ENCODE assay signal across 27 mouse cellular contexts in genomic region chr4:95233034-95233433, GRCm38 (mm10).
A peak's percentile ranks its signal among the peaks of the same experiment; 100 is the strongest.
DNase-seq lines count a peak whose midpoint lies in the region; ATAC-seq and TF ChIP-seq lines count a peak whose summit lies in the region.
"Had no signal": no experiment of that assay in that cellular context is flagged by ENCODE, and none has a peak within 500 bp of the region (broad histone marks: within the 10 kb centered on the region; RNA-seq: fewer than 3 reads in every experiment).

No protein-coding gene starts in this region.

- H3K9me3 ChIP-seq in lung, postnatal 0 days (ENCODE audit: low read length), result no peaks in the 10 kb centered on the region
- no peaks in the 10 kb centered on the region for H3K9me3 ChIP-seq in stomach, postnatal 0 days (ENCODE audit: control insufficient read depth, low read length)
- H3K9me3 ChIP-seq: G1E; heart, embryonic 13.5 days; hindbrain, embryonic 10.5 days; hindbrain, embryonic 15.5 days; liver, embryonic 15.5 days had no signal

- H3K4me1 ChIP-seq in kidney, adult 2 months (ENCODE audit: control insufficient read depth, insufficient read depth, low read length), result no peaks in the 10 kb centered on the region
- no peaks in the 10 kb centered on the region for H3K4me1 ChIP-seq in lung, postnatal 0 days (ENCODE audit: insufficient read depth, low read depth, low read length)
- H3K4me1 ChIP-seq in lung, adult 2 months (ENCODE audit: control insufficient read depth, insufficient read depth, low read length), result no peaks in the 10 kb centered on the region; the same call in 1 of the 2 replicates
- no peaks in the 10 kb centered on the region for H3K4me1 ChIP-seq in stomach, postnatal 0 days (replicated peaks; ENCODE audit: control insufficient read depth, insufficient read depth)
- H3K4me1 ChIP-seq: heart, embryonic 13.5 days; hindbrain, embryonic 10.5 days; hindbrain, embryonic 15.5 days; liver, embryonic 15.5 days had no signal

- no peak for TF ChIP-seq POLR2A in kidney, adult 2 months (IDR thresholded peaks at IDR 0.05; ENCODE audit: low read depth, low read length)
- no peak for TF ChIP-seq POLR2A in lung, adult 2 months (IDR thresholded peaks at IDR 0.05; ENCODE audit: borderline replicate concordance, extremely low read depth, low read depth, low read length)

- H3K36me3 ChIP-seq in kidney, adult 2 months (ENCODE audit: control insufficient read depth, insufficient read depth, low read length), result no peaks in the 10 kb centered on the region
- no peaks in the 10 kb centered on the region for H3K36me3 ChIP-seq in lung, postnatal 0 days (ENCODE audit: insufficient read depth, low read length)
- H3K36me3 ChIP-seq in stomach, postnatal 0 days (ENCODE audit: control insufficient read depth, insufficient read depth, low read length), result no peaks in the 10 kb centered on the region
- H3K36me3 ChIP-seq: G1E; heart, embryonic 13.5 days; hindbrain, embryonic 10.5 days; hindbrain, embryonic 15.5 days; liver, embryonic 15.5 days had no signal

- no peak overlapping the region for H3K9ac ChIP-seq in lung, postnatal 0 days (replicated peaks; ENCODE audit: low read depth)
- H3K9ac ChIP-seq in stomach, postnatal 0 days (ENCODE audit: low read length), result no peak overlapping the region
- H3K9ac ChIP-seq: heart, embryonic 13.5 days; hindbrain, embryonic 15.5 days; liver, embryonic 15.5 days had no signal

- peak; percentile 29 for DNase-seq in gastrocnemius, adult 18-20 months (ENCODE audit: low spot score)
- DNase-seq in gastrocnemius, postnatal 10 days, result no peak
- DNase-seq in kidney, adult 2 months, result peak; percentile 21
- DNase-seq in kidney, adult 18-20 months, result no peak
- no peak for DNase-seq in lung, postnatal 0 days (ENCODE audit: low spot score)
- no peak for DNase-seq in lung, adult 2 months
- DNase-seq in stomach, postnatal 0 days (ENCODE audit: low spot score), result no peak
- DNase-seq: adrenal gland, postnatal 36 days; cerebellum, adult 2 months; cerebellum, postnatal 14 days; heart, postnatal 10 days; kidney, postnatal 4 days; layer of hippocampus, postnatal 36 days; left cerebral cortex, postnatal 4 days; liver; right cerebral cortex, postnatal 4 days; thymus, postnatal 4 days had no signal

- TF ChIP-seq CTCF in kidney, adult 2 months (conservative IDR thresholded peaks at IDR 0.05; ENCODE audit: insufficient read depth, insufficient read length, low read depth, low read length), result no peak
- TF ChIP-seq CTCF in lung, postnatal 0 days (IDR thresholded peaks at IDR 0.05), result no peak
- TF ChIP-seq CTCF in lung, adult 2 months (IDR thresholded peaks at IDR 0.05; ENCODE audit: insufficient read depth, low read length), result no peak
- no peak for TF ChIP-seq CTCF in stomach, postnatal 0 days (IDR thresholded peaks at IDR 0.05; ENCODE audit: low read depth)

- H3K27me3 ChIP-seq in kidney, adult 2 months (replicated peaks; ENCODE audit: control insufficient read depth, insufficient read depth, low read length), result no peaks in the 10 kb centered on the region
- H3K27me3 ChIP-seq in lung, postnatal 0 days (replicated peaks; ENCODE audit: insufficient read depth, low read length), result no peaks in the 10 kb centered on the region
- H3K27me3 ChIP-seq in stomach, postnatal 0 days (ENCODE audit: control insufficient read depth, insufficient read depth, low read length), result no peaks in the 10 kb centered on the region
- H3K27me3 ChIP-seq: heart, embryonic 13.5 days; hindbrain, embryonic 15.5 days; liver, embryonic 15.5 days had no signal

- ATAC-seq in lung, postnatal 0 days, result peak; percentile 68
- ATAC-seq in stomach, postnatal 0 days (ENCODE audit: low FRiP score, low TSS enrichment), result peak; percentile 86
- ATAC-seq: forebrain, embryonic 16.5 days; inflammation-experienced regulatory T-cells, adult 6 months; midbrain, embryonic 16.5 days had no signal

- H3K4me2 ChIP-seq in lung, postnatal 0 days (replicated peaks; ENCODE audit: low read depth, low read length), result no peak overlapping the region
- H3K4me2 ChIP-seq in stomach, postnatal 0 days (replicated peaks; ENCODE audit: low read depth), result no peak overlapping the region
- H3K4me2 ChIP-seq: heart, embryonic 13.5 days; hindbrain, embryonic 15.5 days; liver, embryonic 15.5 days; midbrain, embryonic 11.5 days had no signal

- H3K27ac ChIP-seq in kidney, adult 2 months (ENCODE audit: insufficient read depth, low read depth, low read length), result no peak overlapping the region
- no peak overlapping the region for H3K27ac ChIP-seq in lung, postnatal 0 days (ENCODE audit: low read length)
- H3K27ac ChIP-seq in stomach, postnatal 0 days (replicated peaks), result no peak overlapping the region
- H3K27ac ChIP-seq: heart, embryonic 13.5 days; hindbrain, embryonic 10.5 days; hindbrain, embryonic 15.5 days; liver, embryonic 15.5 days had no signal

- TF ChIP-seq EP300 in lung, postnatal 0 days (IDR thresholded peaks at IDR 0.05), result no peak
- TF ChIP-seq EP300 in stomach, postnatal 0 days (optimal IDR thresholded peaks at IDR 0.05), result no peak

- H3K4me3 ChIP-seq in kidney, adult 2 months (ENCODE audit: insufficient read depth, low read depth, low read length), result no peak overlapping the region
- H3K4me3 ChIP-seq in lung, postnatal 0 days (ENCODE audit: low read depth, low read length), result no peak overlapping the region
- no peak overlapping the region for H3K4me3 ChIP-seq in lung, adult 2 months (replicated peaks; ENCODE audit: extremely low read depth, low read depth, low read length)
- H3K4me3 ChIP-seq in stomach, postnatal 0 days (ENCODE audit: low read depth, low read length), result no peak overlapping the region
- H3K4me3 ChIP-seq: erythroblast, embryonic 14.5 days; heart, embryonic 13.5 days; hindbrain, embryonic 10.5 days; hindbrain, embryonic 15.5 days; liver, embryonic 15.5 days had no signal

Comparison
In these comparisons a context has a peak if more than half of its experiments do, and no peak if none do; other contexts are left out.
1. DNase-seq: peak in gastrocnemius, adult 18-20 months (single experiment) and kidney, adult 2 months (single experiment); none in gastrocnemius, postnatal 10 days (single experiment), kidney, adult 18-20 months (single experiment), lung, postnatal 0 days (single experiment), lung, adult 2 months (single experiment) and stomach, postnatal 0 days (single experiment).